Mouse (Mus musculus) megakaryocyte, embryonic 14.5 days (primary cell): ENCODE results near the gene Mrpl18. TPM values are rescaled to one million over a fixed set of nuclear protein-coding genes. Genes with fewer than 3 reads are reported as not detected.

Experiments used
- H3K27me3 ChIP-seq: replicated peaks from 2 replicates; pipeline ENCODE3; 2012; ENCODE audit warnings: inconsistent platforms
- H3K36me3 ChIP-seq: replicated peaks from 2 replicates; pipeline ENCODE3; 2012; ENCODE audit warnings: low read length, inconsistent platforms, mixed read lengths
- H3K4me1 ChIP-seq: 2 replicates; pipeline ENCODE4 v1.6.1; 2012; ENCODE audit warnings: inconsistent platforms
- H3K4me3 ChIP-seq: replicated peaks from 2 replicates; pipeline ENCODE3; 2012; ENCODE audit warnings: moderate library complexity, mild to moderate bottlenecking, inconsistent platforms
- H3K9me3 ChIP-seq: 2 replicates; pipeline ENCODE4 v1.6.1; 2012; ENCODE audit warnings: inconsistent platforms
- FLI1 ChIP-seq: IDR thresholded peaks from 2 replicates; pipeline ENCODE4 v1.6.1; 2012; ENCODE audit warnings: low read length, inconsistent platforms, mixed read lengths
- GATA1 ChIP-seq: IDR thresholded peaks from 3 replicates; pipeline ENCODE4 v1.6.1; 2012; ENCODE audit warnings: mixed read lengths, low read length, inconsistent platforms, borderline replicate concordance
- polyA plus RNA-seq: library from polyadenylated mRNA; stranded (reverse); fragments of >175 nt; gene quantifications from 2 replicates; pipeline ENCODE4 v1.2.3, GENCODE M21; 2012; ENCODE audit warnings: low replicate concordance; ENCODE audit not compliant: insufficient read depth

The Mrpl18 gene
- polyA plus RNA-seq, 1 experiment = 86.7 TPM

DNA sequence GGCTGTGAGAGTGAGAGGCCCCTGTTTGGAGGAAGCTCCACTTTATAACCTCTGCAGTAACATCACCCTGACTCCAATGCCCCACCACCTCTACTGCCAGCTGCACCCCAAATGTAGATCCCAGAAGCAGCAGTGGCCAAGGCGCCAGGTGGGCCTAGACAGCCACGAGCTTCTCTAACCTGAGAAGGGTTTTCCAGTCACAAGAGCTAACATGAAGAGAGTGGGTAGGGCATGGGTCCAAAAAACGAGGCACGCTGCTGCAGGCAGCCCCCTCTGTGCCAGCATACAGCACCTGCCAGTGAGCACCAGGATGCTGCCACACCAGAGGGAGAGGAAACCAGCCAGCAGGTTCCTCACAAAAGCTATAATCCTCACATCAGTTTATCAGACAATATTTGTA lies 25.1 kb downstream of the Mrpl18 start:
- Histone ChIP-seq H3K27me3 (no peaks in the 10 kb centered on the region), H3K4me1 (no peaks in the 10 kb centered on the region), H3K4me3 (no peak overlapping the region), H3K9me3 (no peaks in the 10 kb centered on the region), H3K36me3 (peaks cover 79% of the 10 kb centered on the region)
- no peak for TF ChIP-seq GATA1

DNA sequence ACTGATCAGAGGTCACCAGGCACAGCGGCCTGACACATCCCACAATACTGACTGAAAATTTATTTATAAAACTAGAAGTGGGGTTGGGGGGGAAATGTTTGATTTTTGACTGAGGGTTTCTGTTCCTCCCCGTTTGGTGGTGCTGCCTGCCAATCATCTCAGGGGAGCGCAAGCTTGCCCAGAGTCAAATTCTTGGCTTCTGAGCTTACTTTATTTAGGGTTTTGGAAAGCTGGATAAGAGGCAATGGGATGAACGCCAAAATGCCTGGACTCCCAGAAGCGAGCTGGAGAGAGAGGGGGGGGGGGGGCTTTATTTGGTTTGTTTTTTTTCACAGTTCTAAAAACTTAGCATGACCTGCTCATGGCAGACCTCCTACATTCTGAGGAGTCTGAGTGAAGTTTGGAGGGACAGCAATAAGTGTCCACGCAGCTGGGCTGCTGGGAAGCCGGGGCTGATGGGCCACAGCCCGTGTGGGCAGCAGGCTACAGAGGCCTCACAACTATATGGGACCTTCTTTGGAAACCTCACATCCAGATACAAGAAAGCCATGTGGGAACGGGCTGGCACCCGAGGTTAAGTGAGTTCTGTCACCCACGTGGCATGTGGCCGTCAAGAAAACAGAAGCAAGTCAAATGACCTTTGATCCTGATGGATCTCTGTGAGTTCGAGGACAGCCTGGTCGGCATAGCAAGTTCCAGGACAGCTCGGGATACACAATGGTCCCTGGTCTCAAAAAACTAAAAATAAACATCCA lies 28.9 kb downstream of the Mrpl18 start:
- 0 out of 2 replicates have a peak, but pooled peaks cover 3% of the 10 kb centered on the region for H3K4me1 ChIP-seq
- TF ChIP-seq FLI1 (no peak), GATA1 (no peak)
- peaks cover 48% of the 10 kb centered on the region for H3K36me3 ChIP-seq

DNA sequence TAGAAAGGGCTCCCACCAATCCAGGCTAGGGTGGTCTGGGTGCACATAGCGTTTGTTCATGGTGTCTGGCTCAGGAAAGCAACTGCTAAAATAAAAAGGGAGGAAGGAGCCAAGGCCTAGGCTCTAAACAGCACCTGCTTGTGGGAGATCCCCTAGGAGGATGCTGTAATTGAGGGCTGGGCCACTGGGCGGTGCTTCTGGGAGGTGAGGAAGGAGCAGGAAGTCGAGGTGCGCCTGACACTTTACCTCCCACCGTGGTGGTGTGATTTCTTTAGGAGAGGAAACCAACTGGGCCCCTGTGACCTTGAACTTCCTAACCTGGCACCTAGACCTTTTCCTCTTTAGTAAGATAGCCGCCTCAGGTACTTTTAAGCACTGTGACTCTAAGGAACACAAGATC lies 29.5 kb downstream of the Mrpl18 start:
- Histone ChIP-seq H3K9me3 (no peaks in the 10 kb centered on the region), H3K36me3 (peaks cover 42% of the 10 kb centered on the region), H3K4me1 (0 out of 2 replicates have a peak, but pooled peaks cover 3% of the 10 kb centered on the region), H3K27me3 (peaks cover 2% of the 10 kb centered on the region), H3K4me3 (no peak overlapping the region)
- TF ChIP-seq GATA1 (no peak), FLI1 (no peak)

More for the DNA sequence above, 28.9 kb downstream of the Mrpl18 start:
- Histone ChIP-seq H3K4me3 (no peak overlapping the region), H3K9me3 (no peaks in the 10 kb centered on the region), H3K27me3 (peaks cover 2% of the 10 kb centered on the region)

DNA sequence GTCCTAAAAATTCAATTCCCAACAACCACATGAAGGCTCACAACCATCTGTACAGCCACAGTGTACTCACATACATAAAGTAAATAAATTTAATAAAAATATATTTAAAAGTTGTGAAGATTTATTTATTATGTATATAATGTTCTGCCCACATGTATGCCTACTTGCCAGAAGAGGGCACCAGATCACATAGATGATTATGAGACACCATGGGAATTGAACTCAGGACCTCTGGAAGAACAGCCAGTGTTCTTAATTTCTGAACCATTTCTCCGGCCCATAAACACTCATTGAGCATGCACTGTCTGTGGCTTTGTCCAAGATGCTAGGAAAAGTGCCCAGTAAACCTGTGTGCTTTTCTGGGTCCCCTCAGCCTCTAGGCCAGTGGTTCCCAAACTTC lies 34.9 kb downstream of the Mrpl18 start:
- no peak for TF ChIP-seq FLI1
- TF ChIP-seq GATA1 = no peak
- Histone ChIP-seq H3K36me3 (no peaks in the 10 kb centered on the region), H3K9me3 (no peaks in the 10 kb centered on the region), H3K4me3 (no peak overlapping the region), H3K27me3 (peaks cover 2% of the 10 kb centered on the region), H3K4me1 (peaks cover 44% of the 10 kb centered on the region)

DNA sequence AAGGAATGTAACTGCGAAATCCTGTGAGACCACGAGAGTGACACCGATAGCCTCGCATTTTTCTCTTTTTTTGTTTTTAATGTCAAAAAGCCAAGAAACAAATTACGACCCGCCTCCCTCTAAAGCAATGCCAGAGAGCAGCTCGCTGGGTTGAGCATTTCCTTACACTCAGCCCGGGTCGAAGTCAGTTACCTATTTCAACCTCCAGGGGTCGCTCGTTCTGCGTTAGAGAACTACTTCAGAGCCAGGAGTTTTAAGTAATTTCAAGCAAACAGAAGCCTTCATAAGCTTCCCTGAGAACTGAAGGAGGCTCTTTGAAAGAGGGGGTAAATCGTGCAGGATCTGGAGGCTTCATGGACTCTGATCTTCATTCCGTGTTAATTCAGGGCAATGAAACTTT lies 36.0 kb downstream of the Mrpl18 start:
- Histone ChIP-seq H3K4me3 (peak overlapping the region; percentile 89), H3K36me3 (no peaks in the 10 kb centered on the region), H3K27me3 (peaks cover 2% of the 10 kb centered on the region), H3K4me1 (peaks cover 54% of the 10 kb centered on the region), H3K9me3 (no peaks in the 10 kb centered on the region)
- TF ChIP-seq GATA1 (no peak), FLI1 (no peak)

DNA sequence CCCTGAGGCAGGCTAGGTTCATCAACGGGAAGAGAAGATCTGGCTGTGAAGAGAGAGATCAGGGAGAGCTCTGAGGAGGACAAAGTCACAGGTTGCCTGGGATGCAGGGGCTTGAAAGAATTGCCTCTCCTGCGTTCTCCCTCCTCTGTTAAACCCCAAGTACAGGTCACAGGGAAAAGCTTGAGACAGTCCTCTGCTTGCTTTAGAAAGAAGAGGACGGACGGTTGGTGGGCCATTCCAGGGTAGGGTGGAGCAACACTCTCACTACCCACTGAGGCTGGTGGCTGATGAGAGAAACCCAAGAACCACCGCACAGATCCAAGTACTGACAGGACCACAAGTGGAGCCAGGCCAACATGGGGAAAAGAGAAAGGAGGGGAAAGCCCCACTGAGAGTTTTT lies 40.4 kb downstream of the Mrpl18 start, which contains the start of gene Mrgprh:
Gene Mrgprh, plus strand, starts transcription at position 301 of the 400 bp plus-strand sequence.
- TF ChIP-seq FLI1 = no peak
- Histone ChIP-seq H3K4me1 (peaks cover 88% of the 10 kb centered on the region), H3K27me3 (peaks cover 10% of the 10 kb centered on the region), H3K4me3 (peak within 1 kb of the TSS; percentile 42), H3K36me3 (no peaks in the 10 kb centered on the region), H3K9me3 (no peaks in the 10 kb centered on the region)

DNA sequence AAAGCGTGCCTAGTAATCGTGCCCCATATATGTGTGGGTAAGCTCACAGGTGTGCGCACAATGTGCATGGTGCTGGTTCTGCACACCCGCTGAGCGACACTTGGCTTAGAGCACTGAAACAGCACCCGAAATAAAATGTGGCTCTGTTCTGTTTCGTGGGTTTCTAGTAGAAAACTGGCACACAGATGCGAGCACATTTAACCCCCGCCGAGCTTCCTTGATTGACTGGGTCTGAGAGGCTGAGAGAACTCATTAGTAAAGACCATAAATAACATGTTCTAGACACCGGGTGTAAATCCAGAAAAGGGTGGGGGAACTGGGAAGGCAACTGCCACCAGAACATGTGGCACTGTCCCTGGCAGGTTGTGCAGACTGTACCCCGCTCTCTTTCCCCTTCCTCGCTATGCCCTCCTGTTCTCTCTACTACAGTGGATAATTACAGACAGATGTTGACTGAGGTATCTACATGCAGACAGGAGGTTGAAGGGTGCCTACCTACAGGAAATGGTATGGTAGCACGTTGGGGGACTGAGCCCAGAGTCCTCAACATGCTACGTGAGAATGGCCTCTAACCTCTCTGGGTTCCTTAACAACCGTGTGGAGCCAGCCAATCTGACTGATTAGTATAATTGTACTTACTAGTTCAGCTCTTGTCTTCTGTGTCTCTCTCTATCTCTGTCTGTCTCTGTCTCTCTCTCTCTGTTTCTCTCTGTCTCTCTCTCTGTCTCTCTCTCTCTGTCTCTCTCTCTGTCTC lies 43.7 kb downstream of the Mrpl18 start:
- H3K4me1 ChIP-seq = peaks cover 85% of the 10 kb centered on the region
- peaks cover 10% of the 10 kb centered on the region for H3K27me3 ChIP-seq
- no peaks in the 10 kb centered on the region for H3K36me3 ChIP-seq
- H3K9me3 ChIP-seq = no peaks in the 10 kb centered on the region
- no peak for TF ChIP-seq GATA1
- TF ChIP-seq FLI1 = no peak
- no peak overlapping the region for H3K4me3 ChIP-seq

DNA sequence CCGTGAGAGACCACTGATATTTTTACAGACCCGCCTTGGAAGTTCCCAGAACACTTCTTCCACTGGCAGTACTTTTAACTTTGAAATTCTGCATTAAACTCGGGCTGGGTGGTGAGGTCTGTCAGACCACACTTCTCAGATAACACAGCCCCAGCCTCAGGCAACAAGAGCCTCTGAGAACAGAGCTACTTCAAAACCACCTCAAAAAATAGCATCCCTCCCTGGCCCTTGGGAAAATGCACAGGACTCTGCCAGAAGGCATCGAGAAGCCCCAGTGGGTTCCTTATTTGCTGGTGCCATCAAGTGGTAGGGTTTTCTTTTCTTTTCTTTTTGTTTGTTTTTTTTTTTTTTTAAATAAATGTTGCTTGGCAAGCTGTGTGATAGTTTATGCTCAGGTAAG lies 47.5 kb downstream of the Mrpl18 start:
- H3K27me3 ChIP-seq = peaks cover 10% of the 10 kb centered on the region
- no peak for TF ChIP-seq GATA1
- H3K4me3 ChIP-seq = peak overlapping the region; percentile 28
- H3K4me1 ChIP-seq = peaks cover 64% of the 10 kb centered on the region
- no peaks in the 10 kb centered on the region for H3K36me3 ChIP-seq
- H3K9me3 ChIP-seq = no peaks in the 10 kb centered on the region

DNA sequence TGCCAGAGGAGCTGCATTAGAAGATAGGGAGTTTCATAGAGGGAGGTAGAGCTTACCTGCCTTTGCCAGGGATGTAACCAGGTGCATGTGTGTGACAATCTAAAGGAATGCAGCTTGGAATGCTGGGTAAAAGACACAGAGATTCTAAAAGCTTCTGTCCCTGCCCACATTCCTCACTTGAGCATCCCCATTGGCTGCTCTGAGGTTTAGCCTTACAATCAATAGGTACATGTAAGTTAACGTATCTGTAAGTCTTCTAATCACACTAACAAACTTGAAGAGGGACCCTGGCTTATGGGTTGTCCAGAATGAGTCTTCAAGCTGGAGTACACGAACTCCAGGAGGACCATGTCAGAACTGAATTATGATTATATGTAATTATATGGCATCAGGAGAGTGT lies 48.1 kb downstream of the Mrpl18 start, which contains the start of gene Mas1:
Gene Mas1, minus strand, starts transcription at position 101 of the 400 bp plus-strand sequence.
- no peak for TF ChIP-seq GATA1
- no peak for TF ChIP-seq FLI1
- H3K4me1 ChIP-seq = peaks cover 58% of the 10 kb centered on the region
- no peaks in the 10 kb centered on the region for H3K36me3 ChIP-seq
- H3K27me3 ChIP-seq = peaks cover 10% of the 10 kb centered on the region
- no peaks in the 10 kb centered on the region for H3K9me3 ChIP-seq
- peak within 1 kb of the TSS; percentile 28 for H3K4me3 ChIP-seq

DNA sequence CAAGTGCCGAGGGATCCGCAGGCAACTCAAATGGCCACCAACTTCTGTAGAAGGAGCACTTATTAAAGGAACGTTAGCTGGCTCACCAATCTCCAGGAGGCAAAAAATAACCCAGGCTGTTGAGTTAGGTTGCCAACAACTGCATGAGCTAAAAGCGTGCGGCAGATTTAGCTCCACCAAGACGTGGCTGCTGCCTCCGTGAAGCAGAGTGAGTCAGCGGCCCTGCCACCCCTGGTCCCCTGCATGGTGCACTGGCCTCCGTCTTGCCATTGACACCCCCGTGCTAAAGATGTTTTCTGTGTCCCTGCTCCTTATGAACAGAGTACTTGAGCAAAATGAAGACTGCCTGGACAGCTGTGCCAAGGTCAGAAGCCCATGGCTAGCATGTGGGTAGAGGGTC lies 49.3 kb downstream of the Mrpl18 start:
- no peaks in the 10 kb centered on the region for H3K36me3 ChIP-seq
- peaks cover 9% of the 10 kb centered on the region for H3K27me3 ChIP-seq
- H3K9me3 ChIP-seq = no peaks in the 10 kb centered on the region
- peaks cover 55% of the 10 kb centered on the region for H3K4me1 ChIP-seq
- H3K4me3 ChIP-seq = no peak overlapping the region
- TF ChIP-seq FLI1 = no peak
- no peak for TF ChIP-seq GATA1
